Mouse (Mus musculus) bone marrow, adult 2 months (tissue): ENCODE data around the gene Pphln1.

Source experiments
- CTCF ChIP-seq: fragments of 200-500 bp; IDR thresholded peaks from 2 replicates; pipeline ENCODE4 v1.5.1; 2011; ENCODE audit warnings: low read length, control low read depth; ENCODE audit not compliant: control insufficient read depth, insufficient read depth
- POLR2A ChIP-seq: fragments of 200-500 bp; IDR thresholded peaks from 2 replicates; pipeline ENCODE4 v1.6.1; 2011; ENCODE audit warnings: low read depth, mild to moderate bottlenecking, control low read depth, low read length, borderline replicate concordance; ENCODE audit not compliant: control insufficient read depth

DNA sequence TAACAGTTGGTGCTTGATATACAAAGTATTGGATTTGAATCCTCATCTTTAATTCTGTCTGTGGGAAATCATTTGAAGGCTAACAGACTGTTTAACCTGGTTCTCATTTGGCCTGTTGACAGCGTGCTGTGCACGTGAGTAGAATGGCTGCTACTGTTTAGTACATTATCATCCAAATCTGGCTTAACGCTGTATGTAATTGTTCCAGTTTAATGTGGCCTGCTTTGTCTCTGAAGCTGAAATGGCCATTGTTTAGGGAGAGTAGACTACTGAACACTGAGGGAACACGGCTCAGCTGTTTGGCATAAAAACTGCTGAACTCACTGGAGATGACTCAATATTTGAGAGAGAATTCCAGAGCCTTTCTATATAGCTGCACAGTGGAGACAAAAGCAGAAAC is 81.3 kb downstream of the Pphln1 start:
- TF ChIP-seq CTCF (no peak), POLR2A (no peak)
